Mouse (Mus musculus): ENCODE results near the gene Grwd1. TPM values are rescaled to one million over a fixed set of nuclear protein-coding genes. Genes with fewer than 3 reads are reported as not detected.

Grwd1 gene
- polyA plus RNA-seq, 1 experiment from 2014 or later: 127 TPM

DNA sequence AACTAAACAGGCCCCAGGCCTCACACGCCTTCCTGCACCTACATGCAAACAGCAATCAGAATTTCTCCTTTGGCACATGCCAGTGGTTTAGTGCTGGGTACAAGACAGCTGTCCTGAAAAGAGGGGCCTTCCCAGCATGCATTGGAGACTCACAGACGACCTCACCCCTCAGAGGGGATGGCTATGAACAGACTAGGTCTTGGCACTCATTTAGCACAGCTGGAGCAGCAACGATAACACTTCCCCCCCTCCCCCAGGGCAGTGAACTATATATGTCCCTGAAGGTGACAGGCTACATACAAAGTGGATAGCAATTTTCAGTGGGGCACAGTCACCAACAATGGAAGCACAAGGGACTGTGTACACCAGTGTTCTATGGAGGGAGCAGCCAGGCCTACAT, 33.7 kb upstream of the Grwd1 start:
- no peak for DNase-seq (ENCODE audit: low spot score)
- peaks cover 58% of the 10 kb centered on the region for H3K4me1 ChIP-seq
- no peaks in the 10 kb centered on the region for H3K36me3 ChIP-seq (replicated peaks)
- H3K27ac ChIP-seq (replicated peaks): no peak overlapping the region
- peaks cover 94% of the 10 kb centered on the region for H3K27me3 ChIP-seq (replicated peaks; ENCODE audit: low read depth, poor library complexity, severe bottlenecking)
- WGBS: 78% methylated on average over 3 of the region's 3 CpGs
- H3K9me3 ChIP-seq: no peaks in the 10 kb centered on the region
- no peak overlapping the region for H3K4me3 ChIP-seq

GRCm38 (mm10) chr7:45862804-45863203, 32.1 kb upstream of the Grwd1 start:
- no peaks in the 10 kb centered on the region for H3K36me3 ChIP-seq (replicated peaks)
- H3K9me3 ChIP-seq: no peaks in the 10 kb centered on the region
- H3K27ac ChIP-seq (replicated peaks): no peak overlapping the region
- H3K27me3 ChIP-seq (replicated peaks; ENCODE audit: low read depth, poor library complexity, severe bottlenecking): peaks cover 94% of the 10 kb centered on the region
- H3K4me3 ChIP-seq: no peak overlapping the region
- no peak for DNase-seq (ENCODE audit: low spot score)
- WGBS: 89% methylated on average over 7 of the region's 7 CpGs
- H3K4me1 ChIP-seq: peaks cover 48% of the 10 kb centered on the region

DNA sequence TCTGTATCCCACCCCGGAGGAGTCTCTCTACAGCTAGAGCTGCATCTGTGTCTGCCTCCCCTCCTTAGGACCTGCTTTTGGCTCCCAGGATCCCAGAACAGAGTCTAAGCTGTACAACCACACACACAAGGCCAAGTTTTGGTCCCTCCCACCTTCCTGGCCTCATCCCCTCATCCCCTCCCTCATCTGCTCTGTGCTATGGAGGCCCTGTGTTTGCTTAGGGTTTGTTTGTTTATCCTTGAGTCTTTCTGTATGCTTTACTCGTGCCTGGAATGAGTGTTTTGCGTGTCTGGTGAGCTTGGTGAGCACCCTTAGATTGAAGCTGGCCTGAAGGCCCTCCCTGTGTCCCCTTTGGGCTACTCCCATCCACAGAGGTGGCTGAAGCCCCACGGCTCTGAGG, 28.3 kb upstream of the Grwd1 start:
- 67% methylated on average over 4 of the region's 4 CpGs for WGBS
- H3K27me3 ChIP-seq (replicated peaks; ENCODE audit: low read depth, poor library complexity, severe bottlenecking): peaks cover 90% of the 10 kb centered on the region
- H3K27ac ChIP-seq (replicated peaks): no peak overlapping the region

DNA sequence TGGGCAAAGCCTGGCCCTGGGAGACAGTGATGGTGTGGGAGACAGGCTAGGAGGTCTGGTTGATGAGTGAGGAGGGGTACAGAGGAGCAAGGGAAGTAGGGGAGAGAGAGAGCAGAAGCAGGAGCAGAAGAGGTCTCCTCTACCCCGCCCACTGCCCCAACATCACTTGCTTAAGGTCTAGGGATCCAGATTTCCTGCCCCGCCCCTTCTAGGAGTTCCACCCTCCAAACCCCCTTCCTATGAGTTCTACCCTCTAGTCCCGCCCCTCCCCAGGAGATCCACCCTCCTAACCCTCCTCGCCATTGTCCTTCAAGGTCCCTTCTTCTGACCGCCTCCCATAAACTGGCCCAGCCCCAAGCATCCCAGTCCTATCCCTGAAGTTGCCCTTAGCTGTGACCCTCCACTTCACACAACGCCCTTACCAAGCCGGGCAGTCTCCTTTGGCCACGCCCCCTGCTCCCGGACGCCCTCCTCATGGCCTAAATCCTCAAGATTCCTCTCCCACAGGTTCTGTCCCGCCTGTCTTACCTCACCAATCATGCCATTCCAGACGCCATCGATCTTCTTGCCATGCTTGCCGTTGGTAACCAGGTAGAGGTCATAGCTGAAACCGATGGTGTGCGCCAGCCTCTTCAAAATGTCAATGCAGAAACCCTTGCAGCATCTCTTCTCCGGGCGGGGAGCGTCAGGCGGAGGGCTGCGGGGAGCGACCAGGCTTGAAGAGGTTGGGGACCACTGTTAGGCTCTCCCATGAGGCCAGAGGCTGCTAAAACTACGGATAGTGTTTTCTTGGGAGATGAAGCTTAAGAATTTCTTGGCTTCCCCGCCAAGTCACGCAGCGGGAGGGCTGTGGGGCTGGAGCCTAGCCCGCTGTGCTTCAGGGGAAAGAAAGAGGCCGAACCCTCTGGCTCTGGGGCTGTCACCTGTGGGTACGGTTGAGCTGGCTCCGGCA, 26.5 kb upstream of the Grwd1 start:
- Histone ChIP-seq H3K27ac (replicated peaks) (peak overlapping the region; percentile 26; the same call in 1 of the 2 replicates), H3K9me3 (no peaks in the 10 kb centered on the region), H3K36me3 (replicated peaks) (no peaks in the 10 kb centered on the region), H3K27me3 (replicated peaks; ENCODE audit: low read depth, poor library complexity, severe bottlenecking) (peaks cover 74% of the 10 kb centered on the region), H3K4me3 (peak overlapping the region; percentile 57), H3K4me1 (peaks cover 31% of the 10 kb centered on the region)
- WGBS: 2% methylated on average over 30 of the region's 30 CpGs
- DNase-seq (ENCODE audit: low spot score): peak; percentile 59

More for the DNA sequence above, 28.3 kb upstream of the Grwd1 start:
- H3K4me1 ChIP-seq: peaks cover 43% of the 10 kb centered on the region
- H3K36me3 ChIP-seq (replicated peaks): no peaks in the 10 kb centered on the region
- DNase-seq (ENCODE audit: low spot score): no peak
- no peak overlapping the region for H3K4me3 ChIP-seq
- no peaks in the 10 kb centered on the region for H3K9me3 ChIP-seq

DNA sequence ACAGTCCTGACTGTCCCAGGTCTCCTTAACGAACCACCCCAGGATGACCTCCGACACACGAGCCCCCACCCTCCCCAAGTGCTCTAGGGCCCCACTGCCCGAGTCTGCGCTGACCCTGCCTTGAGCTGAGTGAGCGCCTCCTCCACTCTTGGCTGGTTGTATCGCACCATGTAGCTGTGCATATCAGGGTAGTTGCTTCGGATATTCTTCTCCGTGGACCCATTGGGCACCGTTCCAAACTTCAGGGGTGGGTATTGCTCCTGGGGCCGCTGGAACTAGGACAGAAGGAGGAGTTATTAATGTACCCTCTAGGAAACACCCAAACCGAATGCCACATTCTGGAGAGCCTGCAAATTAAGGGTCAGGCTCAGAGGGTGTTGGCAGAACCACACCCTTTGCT, 22.3 kb upstream of the Grwd1 start:
- DNase-seq (ENCODE audit: low spot score): no peak
- Histone ChIP-seq H3K4me1 (peaks cover 23% of the 10 kb centered on the region), H3K36me3 (replicated peaks) (no peaks in the 10 kb centered on the region), H3K4me3 (no peak overlapping the region), H3K9me3 (no peaks in the 10 kb centered on the region), H3K27ac (replicated peaks) (no peak overlapping the region), H3K27me3 (replicated peaks; ENCODE audit: low read depth, poor library complexity, severe bottlenecking) (peaks cover 64% of the 10 kb centered on the region)
- 84% methylated on average over 12 of the region's 12 CpGs for WGBS

- peaks cover 47% of the 10 kb centered on the region for H3K27me3 ChIP-seq (replicated peaks; ENCODE audit: low read depth, poor library complexity, severe bottlenecking)
- H3K4me1 ChIP-seq: peaks cover 8% of the 10 kb centered on the region
- H3K4me3 ChIP-seq: no peak overlapping the region
- no peaks in the 10 kb centered on the region for H3K36me3 ChIP-seq (replicated peaks)
- DNase-seq (ENCODE audit: low spot score): no peak
- no peak overlapping the region for H3K27ac ChIP-seq (replicated peaks)
- no peaks in the 10 kb centered on the region for H3K9me3 ChIP-seq
- 74% methylated on average over 3 of the region's 3 CpGs for WGBS
These were observed 19.9 kb upstream of the Grwd1 start for GRCm38 (mm10) chr7:45850661-45851060.

DNA sequence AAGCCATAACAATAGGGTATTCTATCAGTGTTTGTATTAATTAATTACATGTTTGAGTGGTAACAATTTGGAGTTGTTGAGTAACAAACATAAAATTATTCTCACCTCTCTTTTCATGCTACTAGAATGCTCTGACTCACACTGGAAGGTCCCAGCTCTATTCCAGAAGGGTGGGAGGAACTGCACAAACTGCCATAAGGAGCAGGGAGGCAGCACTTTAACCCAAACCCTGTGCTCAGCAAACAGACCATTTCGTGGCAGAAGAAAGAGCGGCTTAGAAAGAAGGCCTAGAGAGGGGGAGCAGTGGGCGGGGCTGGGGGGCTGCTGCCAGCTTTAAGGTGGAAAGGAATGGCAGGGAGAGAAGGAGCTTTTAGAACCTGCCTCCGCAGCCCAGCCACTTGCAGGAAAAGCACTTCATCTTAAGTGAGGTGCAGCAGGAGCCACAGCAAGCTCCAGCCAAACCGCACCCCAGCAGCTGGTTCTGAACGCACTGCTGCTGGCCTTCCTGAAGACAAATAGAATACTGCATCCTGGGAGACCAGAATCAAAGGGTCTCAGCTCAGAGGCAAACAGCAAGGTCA, 17.8 kb upstream of the Grwd1 start:
- peaks cover 41% of the 10 kb centered on the region for H3K27me3 ChIP-seq (replicated peaks; ENCODE audit: low read depth, poor library complexity, severe bottlenecking)
- H3K4me1 ChIP-seq: peaks cover 8% of the 10 kb centered on the region
- no peaks in the 10 kb centered on the region for H3K36me3 ChIP-seq (replicated peaks)
- no peak overlapping the region for H3K27ac ChIP-seq (replicated peaks)
- no peaks in the 10 kb centered on the region for H3K9me3 ChIP-seq
- DNase-seq (ENCODE audit: low spot score): no peak
- no peak overlapping the region for H3K4me3 ChIP-seq
- WGBS: 10% methylated on average over 6 of the region's 6 CpGs

DNA sequence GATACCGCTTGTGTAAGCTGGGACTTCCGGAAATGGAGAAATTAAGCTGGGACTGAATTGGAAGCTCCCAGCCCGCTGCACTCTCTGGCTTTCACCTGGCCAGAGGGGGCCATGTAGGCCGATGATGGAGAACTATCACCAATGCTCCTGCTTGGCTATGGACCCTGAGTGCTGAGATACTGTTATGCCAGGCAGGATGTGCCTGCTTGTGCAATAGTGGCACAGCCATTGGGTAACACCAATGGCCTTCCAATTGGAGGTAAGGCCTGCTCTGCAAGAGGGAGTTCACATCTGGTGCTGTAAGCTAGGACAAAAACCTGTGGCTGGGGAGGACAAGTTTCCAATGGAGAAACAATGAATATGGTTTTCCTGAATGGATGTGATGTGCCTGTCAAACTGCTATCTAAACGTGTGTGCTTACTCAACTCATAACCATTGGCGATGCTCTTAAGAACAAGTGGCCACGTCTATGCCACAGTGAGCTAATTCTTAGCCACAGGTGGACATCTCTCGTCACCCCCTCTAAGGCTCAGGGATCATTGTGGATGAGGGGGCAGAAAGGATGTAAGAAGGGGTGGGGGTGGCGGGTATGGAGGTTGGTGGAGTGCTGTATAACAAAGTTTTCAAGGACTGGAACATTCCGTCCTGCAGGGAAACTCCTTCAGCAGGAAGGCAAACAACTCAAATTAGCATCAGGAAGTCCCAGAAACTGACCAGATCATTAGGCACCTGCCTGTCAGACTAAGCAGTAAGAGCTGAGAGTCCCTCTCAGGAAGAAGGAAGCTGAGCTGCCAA, 12.4 kb upstream of the Grwd1 start:
- no peak overlapping the region for H3K4me3 ChIP-seq
- H3K9me3 ChIP-seq: no peaks in the 10 kb centered on the region
- WGBS: 85% methylated on average over 10 of the region's 10 CpGs
- H3K27me3 ChIP-seq (replicated peaks; ENCODE audit: low read depth, poor library complexity, severe bottlenecking): peaks cover 38% of the 10 kb centered on the region
- no peak for DNase-seq (ENCODE audit: low spot score)
- H3K36me3 ChIP-seq (replicated peaks): no peaks in the 10 kb centered on the region
- H3K4me1 ChIP-seq: peaks cover 3% of the 10 kb centered on the region
- H3K27ac ChIP-seq (replicated peaks): no peak overlapping the region

GRCm38 (mm10) chr7:45833924-45834323, 3.2 kb upstream of the Grwd1 start:
- 3% methylated on average over 31 of the region's 31 CpGs for WGBS
- no peak for DNase-seq (ENCODE audit: low spot score)

DNA sequence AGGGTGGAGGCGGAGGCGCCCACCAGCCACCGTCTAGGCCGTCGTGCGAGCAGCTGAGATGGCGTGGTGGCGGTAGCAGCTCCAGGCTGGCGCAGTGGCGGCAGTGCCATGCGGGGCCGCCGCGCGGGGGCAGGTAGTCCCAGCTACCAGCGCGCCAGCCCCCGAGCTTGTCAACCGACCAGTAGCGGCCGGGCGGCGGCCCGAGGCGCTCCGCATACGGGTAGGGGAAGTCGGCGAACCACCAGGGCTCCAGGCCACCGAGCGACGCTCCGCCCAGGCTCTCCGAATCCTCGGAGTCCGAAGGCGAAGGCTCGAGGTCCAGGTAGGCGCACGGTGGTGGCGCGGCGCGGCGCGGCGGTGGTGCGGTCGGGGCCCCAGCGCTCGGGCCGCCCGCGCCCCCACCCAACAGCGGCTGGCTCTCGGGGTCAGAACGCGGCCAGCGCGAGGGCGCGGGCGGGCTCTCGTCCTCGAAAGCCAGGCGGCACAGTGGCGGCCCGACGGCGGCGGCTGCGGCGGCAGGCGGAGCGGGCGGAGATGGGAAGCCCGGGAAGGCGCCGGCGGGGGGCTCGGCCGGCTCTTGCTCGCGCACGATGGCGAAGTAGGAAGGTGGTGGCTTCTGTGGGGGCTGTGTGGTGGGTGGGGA, 2.5 kb upstream of the Grwd1 start:
- Histone ChIP-seq H3K9me3 (no peaks in the 10 kb centered on the region), H3K27ac (replicated peaks) (peak overlapping the region; percentile 30), H3K4me3 (peak overlapping the region; percentile 53), H3K36me3 (replicated peaks) (peaks cover 18% of the 10 kb centered on the region), H3K27me3 (replicated peaks; ENCODE audit: low read depth, poor library complexity, severe bottlenecking) (peaks cover 71% of the 10 kb centered on the region), H3K4me1 (peaks cover 38% of the 10 kb centered on the region)
- peak; percentile 52 for DNase-seq (ENCODE audit: low spot score)
- WGBS: 2% methylated on average over 86 of the region's 86 CpGs

More at GRCm38 (mm10) chr7:45833924-45834323, 3.2 kb upstream of the Grwd1 start:
- peaks cover 38% of the 10 kb centered on the region for H3K4me1 ChIP-seq
- peaks cover 71% of the 10 kb centered on the region for H3K27me3 ChIP-seq (replicated peaks; ENCODE audit: low read depth, poor library complexity, severe bottlenecking)
- peak overlapping the region; percentile 30; the same call in 1 of the 2 replicates for H3K27ac ChIP-seq (replicated peaks)
- H3K9me3 ChIP-seq: no peaks in the 10 kb centered on the region
- peak overlapping the region; percentile 53 for H3K4me3 ChIP-seq
- peaks cover 11% of the 10 kb centered on the region for H3K36me3 ChIP-seq (replicated peaks)

DNA sequence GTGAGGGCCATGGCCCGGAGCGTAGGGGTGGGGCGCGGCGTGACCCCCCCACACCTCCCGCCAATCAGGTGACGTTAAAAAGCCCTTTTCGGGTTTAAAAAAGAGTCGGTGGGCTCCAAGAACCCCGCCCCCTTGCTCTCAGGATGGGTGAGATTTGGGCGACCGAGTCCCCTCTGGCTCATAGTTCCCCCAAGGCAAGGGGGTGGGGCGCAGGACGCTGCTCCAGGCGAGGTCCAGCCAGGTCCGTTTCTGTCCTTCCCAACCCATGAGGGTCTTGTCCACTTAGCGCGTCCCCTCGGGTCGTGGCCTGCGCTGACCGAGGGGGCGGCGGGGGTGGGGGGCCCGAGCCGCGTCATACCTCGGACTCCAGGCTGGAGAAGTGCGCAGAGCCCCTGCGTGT, 1.7 kb upstream of the Grwd1 start:
- Histone ChIP-seq H3K4me1 (peaks cover 38% of the 10 kb centered on the region), H3K9me3 (no peaks in the 10 kb centered on the region), H3K36me3 (replicated peaks) (peaks cover 26% of the 10 kb centered on the region), H3K4me3 (peak overlapping the region; percentile 53), H3K27ac (replicated peaks) (no peak overlapping the region), H3K27me3 (replicated peaks; ENCODE audit: low read depth, poor library complexity, severe bottlenecking) (peaks cover 65% of the 10 kb centered on the region)
- 9% methylated on average over 30 of the region's 30 CpGs for WGBS
- peak; percentile 23 for DNase-seq (ENCODE audit: low spot score)

GRCm38 (mm10) chr7:45831128-45831525, 383 bp upstream of the Grwd1 start:
- H3K4me1 ChIP-seq: peaks cover 38% of the 10 kb centered on the region
- H3K36me3 ChIP-seq (replicated peaks): peaks cover 39% of the 10 kb centered on the region
- no peaks in the 10 kb centered on the region for H3K9me3 ChIP-seq
- H3K4me3 ChIP-seq: peak overlapping the region; percentile 98
- peak overlapping the region; percentile 85 for H3K27ac ChIP-seq (replicated peaks)
- 24% methylated on average over 5 of the region's 5 CpGs for WGBS
- peaks cover 52% of the 10 kb centered on the region for H3K27me3 ChIP-seq (replicated peaks; ENCODE audit: low read depth, poor library complexity, severe bottlenecking)
- DNase-seq (ENCODE audit: low spot score): no peak

Measured in embryonic facial prominence, embryonic 10.5 days (tissue).